Mouse (Mus musculus) brain, embryonic 14.5 days (tissue): ENCODE data around the gene Exph5.

Experiments
- CTCF ChIP-seq: fragments of 200-500 bp; IDR thresholded peaks from 2 replicates; pipeline ENCODE4 v1.5.1; 2012; ENCODE audit warnings: inconsistent platforms, mild to moderate bottlenecking, moderate library complexity, borderline replicate concordance; ENCODE audit not compliant: insufficient read depth, insufficient read length; ENCODE audit errors: extremely low read depth
- POLR2A ChIP-seq: fragments of 200-500 bp; IDR thresholded peaks from 2 replicates; pipeline ENCODE4 v1.6.1; 2012; ENCODE audit warnings: mild to moderate bottlenecking, inconsistent platforms, borderline replicate concordance; ENCODE audit not compliant: poor library complexity, insufficient read depth, insufficient read length, severe bottlenecking; ENCODE audit errors: extremely low read depth

GRCm38 (mm10) chr9:53345728-53346127 lies 44.3 kb downstream of the Exph5 start:
- TF ChIP-seq CTCF (no peak), POLR2A (no peak)
